Mouse (Mus musculus) bone marrow macrophage, adult 2 months (primary cell): Measurements from ENCODE around the gene Itgav. TPM values are rescaled to one million over a fixed set of nuclear protein-coding genes. Genes with fewer than 3 reads are reported as not detected.

Experiments used
- H3K27ac ChIP-seq: 2 replicates; pipeline ENCODE4 v1.5.1; 2012; ENCODE audit warnings: low read depth, low read length; ENCODE audit not compliant: insufficient read depth
- H3K4me1 ChIP-seq: 2 replicates; pipeline ENCODE4 v1.6.1; 2012; ENCODE audit warnings: low read length; ENCODE audit not compliant: control insufficient read depth, insufficient read depth
- H3K4me3 ChIP-seq: 2 replicates; pipeline ENCODE4 v1.5.1; 2012; ENCODE audit warnings: mild to moderate bottlenecking, low read length, moderate library complexity; ENCODE audit not compliant: insufficient read depth
- CTCF ChIP-seq: IDR thresholded peaks from 2 replicates; pipeline ENCODE4 v1.5.1; 2012; ENCODE audit warnings: low read depth, mild to moderate bottlenecking, low read length, moderate library complexity
- POLR2A ChIP-seq: IDR thresholded peaks from 2 replicates; pipeline ENCODE4 v1.6.1; 2012; ENCODE audit warnings: mild to moderate bottlenecking, low read depth, low read length, borderline replicate concordance
- polyA plus RNA-seq: library from polyadenylated mRNA; stranded (reverse); fragments of >200 nt; gene quantifications from 2 replicates; pipeline ENCODE4 v1.2.4, GENCODE M21; 2012; ENCODE audit not compliant: missing spikeins, insufficient read depth, insufficient read length

Gene Itgav
- polyA plus RNA-seq, 1 experiment: 93.4 TPM

GRCm38 (mm10) chr2:83725796-83726195 is 1.6 kb downstream of the Itgav start:
- Histone ChIP-seq H3K27ac (no peak overlapping the region), H3K4me3 (peak overlapping the region; percentile 87), H3K4me1 (peaks cover 46% of the 10 kb centered on the region)
- TF ChIP-seq POLR2A (no peak), CTCF (no peak)

GRCm38 (mm10) chr2:83728238-83728682 is 4.1 kb downstream of the Itgav start:
- peak overlapping the region; percentile 62 for H3K27ac ChIP-seq
- no peak overlapping the region for H3K4me3 ChIP-seq
- peaks cover 33% of the 10 kb centered on the region for H3K4me1 ChIP-seq
- TF ChIP-seq POLR2A (no peak), CTCF (no peak)

- Histone ChIP-seq H3K4me3 (peak overlapping the region; percentile 44), H3K4me1 (peaks cover 28% of the 10 kb centered on the region), H3K27ac (peak overlapping the region; percentile 62)
Measured at GRCm38 (mm10) chr2:83729339-83729738, 5.1 kb downstream of the Itgav start.

GRCm38 (mm10) chr2:83732896-83733295 is 8.7 kb downstream of the Itgav start:
- TF ChIP-seq POLR2A (no peak), CTCF (no peak)
- no peak overlapping the region for H3K4me3 ChIP-seq
- H3K4me1 ChIP-seq: peaks cover 26% of the 10 kb centered on the region
- H3K27ac ChIP-seq: no peak overlapping the region

More at GRCm38 (mm10) chr2:83729339-83729738, 5.1 kb downstream of the Itgav start:
- TF ChIP-seq CTCF (no peak), POLR2A (no peak)

- TF ChIP-seq POLR2A: no peak
- TF ChIP-seq CTCF: no peak
- no peak overlapping the region for H3K4me3 ChIP-seq
- peaks cover 18% of the 10 kb centered on the region for H3K4me1 ChIP-seq
- H3K27ac ChIP-seq: no peak overlapping the region
Measured at GRCm38 (mm10) chr2:83733981-83734393, 9.8 kb downstream of the Itgav start.

- Histone ChIP-seq H3K4me3 (no peak overlapping the region), H3K4me1 (peaks cover 13% of the 10 kb centered on the region), H3K27ac (no peak overlapping the region)
- TF ChIP-seq POLR2A (no peak), CTCF (no peak)
Measured at GRCm38 (mm10) chr2:83735276-83735675, 11.1 kb downstream of the Itgav start.

- Histone ChIP-seq H3K4me3 (no peak overlapping the region), H3K27ac (no peak overlapping the region), H3K4me1 (peaks cover 18% of the 10 kb centered on the region)
- TF ChIP-seq POLR2A (no peak), CTCF (no peak)
Measured at GRCm38 (mm10) chr2:83736836-83737235, 12.6 kb downstream of the Itgav start.

GRCm38 (mm10) chr2:83738586-83739251 is 14.5 kb downstream of the Itgav start:
- Histone ChIP-seq H3K4me1 (peaks cover 25% of the 10 kb centered on the region), H3K4me3 (no peak overlapping the region), H3K27ac (no peak overlapping the region)
- TF ChIP-seq POLR2A (no peak), CTCF (no peak)

- no peak for TF ChIP-seq CTCF
- no peak for TF ChIP-seq POLR2A
- peak overlapping the region; percentile 32; the same call in 1 of the 2 replicates for H3K27ac ChIP-seq
- H3K4me3 ChIP-seq: peak overlapping the region; percentile 21; the same call in 1 of the 2 replicates
- H3K4me1 ChIP-seq: peaks cover 27% of the 10 kb centered on the region
Measured at GRCm38 (mm10) chr2:83739461-83740124, 15.4 kb downstream of the Itgav start.

GRCm38 (mm10) chr2:83740601-83741031 is 16.4 kb downstream of the Itgav start:
- no peak overlapping the region for H3K27ac ChIP-seq
- no peak overlapping the region for H3K4me3 ChIP-seq
- H3K4me1 ChIP-seq: peaks cover 36% of the 10 kb centered on the region
- no peak for TF ChIP-seq CTCF
- no peak for TF ChIP-seq POLR2A

GRCm38 (mm10) chr2:83742210-83742609 is 18.0 kb downstream of the Itgav start:
- peaks cover 36% of the 10 kb centered on the region for H3K4me1 ChIP-seq
- H3K4me3 ChIP-seq: no peak overlapping the region
- peak overlapping the region; percentile 54 for H3K27ac ChIP-seq
- no peak for TF ChIP-seq CTCF
- no peak for TF ChIP-seq POLR2A
